Mouse (Mus musculus) adrenal gland, postnatal 14 days (tissue): Measurements from ENCODE around the gene Acot2. TPM values are rescaled to one million over a fixed set of nuclear protein-coding genes. Genes with fewer than 3 reads are reported as not detected.
"Not testable (repeated sequence)": the region's sequence is repeated elsewhere in the genome, so short reads cannot be mapped to it uniquely, and the experiment has no call there.

ENCODE experiments used
- DNase-seq: peaks from one replicate; pipeline ENCODE4 v3.0.0; 2021; ENCODE audit warnings: mixed read lengths
- total RNA-seq: library from RNA; stranded (reverse); gene quantifications from 2 replicates; pipeline ENCODE4 v1.2.3, GENCODE M21; 2021

Acot2 gene
- total RNA-seq, 1 experiment from 2014 or later: 31.7 TPM

GRCm38 (mm10) chr12:83998341-83999107 is 10.9 kb downstream of the Acot2 start:
- no peak for DNase-seq

GRCm38 (mm10) chr12:83999237-83999636 is 11.6 kb downstream of the Acot2 start:
- DNase-seq: peak; percentile 81

- no peak for DNase-seq
Measured at GRCm38 (mm10) chr12:84000418-84000817, 12.8 kb downstream of the Acot2 start.

GRCm38 (mm10) chr12:84003866-84004265 is 16.2 kb downstream of the Acot2 start:
- no peak for DNase-seq

- no peak for DNase-seq
Measured at GRCm38 (mm10) chr12:84008251-84008650, 20.6 kb downstream of the Acot2 start.

- no peak for DNase-seq
Measured at GRCm38 (mm10) chr12:84008729-84009128, 21.1 kb downstream of the Acot2 start.

- peak; percentile 78 for DNase-seq
Measured at GRCm38 (mm10) chr12:84009171-84009965, 21.7 kb downstream of the Acot2 start, which contains the start of gene Acot1. Gene Acot1, plus strand, starts transcription at chr12:84009490.

GRCm38 (mm10) chr12:84010201-84010600 is 22.5 kb downstream of the Acot2 start:
- DNase-seq: no peak

- peak; percentile 91 for DNase-seq
Measured at GRCm38 (mm10) chr12:84011251-84012040, 23.8 kb downstream of the Acot2 start.

GRCm38 (mm10) chr12:84013130-84013529 is 25.5 kb downstream of the Acot2 start:
- no peak for DNase-seq

GRCm38 (mm10) chr12:84013701-84014100 is 26.0 kb downstream of the Acot2 start:
- DNase-seq: no peak

GRCm38 (mm10) chr12:84020528-84020927 is 32.9 kb downstream of the Acot2 start:
- DNase-seq: peak; percentile 84

- not testable (repeated sequence) for DNase-seq
Measured at GRCm38 (mm10) chr12:84022266-84022665, 34.6 kb downstream of the Acot2 start.

- DNase-seq: no peak
Measured at GRCm38 (mm10) chr12:84023052-84023745, 35.5 kb downstream of the Acot2 start.

- no peak for DNase-seq
Measured at GRCm38 (mm10) chr12:84025888-84026287, 38.2 kb downstream of the Acot2 start.

GRCm38 (mm10) chr12:84028328-84028727 is 40.7 kb downstream of the Acot2 start:
- DNase-seq: not testable (repeated sequence)

GRCm38 (mm10) chr12:84029043-84029442 is 41.4 kb downstream of the Acot2 start:
- DNase-seq: not testable (repeated sequence)

- peak; percentile 87 for DNase-seq
Measured at GRCm38 (mm10) chr12:84030659-84031332, 43.1 kb downstream of the Acot2 start.

- no peak for DNase-seq
Measured at GRCm38 (mm10) chr12:84032854-84033253, 45.2 kb downstream of the Acot2 start.

- DNase-seq: not testable (repeated sequence)
Measured at GRCm38 (mm10) chr12:84033302-84033701, 45.6 kb downstream of the Acot2 start.

- DNase-seq: no peak
Measured at GRCm38 (mm10) chr12:84034108-84034507, 46.4 kb downstream of the Acot2 start.
